ENCODE assay signal across 22 mouse cellular contexts in genomic region chr9:65234734-65235133, GRCm38 (mm10). TPM values are rescaled to one million over a fixed set of nuclear protein-coding genes. Genes with fewer than 3 reads are reported as not detected.
A peak's percentile ranks its signal among the peaks of the same experiment; 100 is the strongest.
DNase-seq lines count a peak whose midpoint lies in the region; ATAC-seq and TF ChIP-seq lines count a peak whose summit lies in the region.
"Had no signal": no experiment of that assay in that cellular context is flagged by ENCODE, and none has a peak within 500 bp of the region (broad histone marks: within the 10 kb centered on the region; RNA-seq: fewer than 3 reads in every experiment).

No protein-coding gene starts in this region.

- H3K9me3 ChIP-seq in heart, embryonic 10.5 days, result no peaks in the 10 kb centered on the region
- no peaks in the 10 kb centered on the region for H3K9me3 ChIP-seq in liver, embryonic 11.5 days (ENCODE audit: control insufficient read depth, low read length)
- H3K9me3 ChIP-seq: G1E had no signal

- H3K4me3 ChIP-seq in heart, embryonic 10.5 days, result no peak overlapping the region
- H3K4me3 ChIP-seq in liver, adult 2 months (ENCODE audit: insufficient read depth, low read depth, low read length), result no peak overlapping the region
- H3K4me3 ChIP-seq in liver, embryonic 11.5 days (ENCODE audit: low read depth, low read length), result no peak overlapping the region

- no peaks in the 10 kb centered on the region for H3K79me2 ChIP-seq in liver, adult 2 months (ENCODE audit: control insufficient read depth, insufficient read depth, low read length)

- peaks cover 13% of the 10 kb centered on the region; the same call in 1 of the 2 replicates for H3K4me1 ChIP-seq in heart, embryonic 10.5 days
- peaks cover 28% of the 10 kb centered on the region for H3K4me1 ChIP-seq in liver, adult 2 months (ENCODE audit: control insufficient read depth, insufficient read depth, low read length)
- 0 out of 2 replicates have a peak, but pooled peaks cover 5% of the 10 kb centered on the region for H3K4me1 ChIP-seq in liver, embryonic 11.5 days (replicated peaks; ENCODE audit: control insufficient read depth, insufficient read depth, low read length)

- peak; percentile 75 for DNase-seq in heart, adult 11 months
- no peak for DNase-seq in heart, postnatal 25 days (ENCODE audit: low spot score)
- peak; percentile 71 for DNase-seq in heart, embryonic 10.5 days (ENCODE audit: low spot score)
- DNase-seq in heart, postnatal 36 days, result no peak
- no peak for DNase-seq in liver, adult 2 months (ENCODE audit: extremely low read depth, low read depth, low spot score)
- DNase-seq in liver, embryonic 11.5 days (ENCODE audit: low spot score), result no peak
- DNase-seq: adrenal gland, adult 2 months; adrenal gland, adult 8-10 months; adrenal gland, postnatal 10 days; adrenal gland, postnatal 14 days; adrenal gland, postnatal 25 days; adrenal gland, postnatal 36 days; B cell, adult 2 months; cerebellum, adult 11 months; cerebellum, adult 11-12 months; cerebellum, adult 18-20 months had no signal

- intact Hi-C loops in heart, postnatal 25 days (cut with DNase I), result no loop called here
- intact Hi-C loops in heart, postnatal 36 days (cut with DNase I), result no loop called here

- peaks cover 38% of the 10 kb centered on the region for H3K36me3 ChIP-seq in heart, embryonic 10.5 days
- peaks cover 24% of the 10 kb centered on the region for H3K36me3 ChIP-seq in liver, adult 2 months (ENCODE audit: control insufficient read depth, insufficient read depth, low read length)
- H3K36me3 ChIP-seq in liver, embryonic 11.5 days (ENCODE audit: control insufficient read depth, insufficient read depth, low read length), result peaks cover 2% of the 10 kb centered on the region; the same call in 1 of the 2 replicates

- no peak for TF ChIP-seq POLR2A in liver, adult 2 months (IDR thresholded peaks at IDR 0.05; ENCODE audit: extremely low read depth, insufficient read depth, low read length)

- no peak overlapping the region for H3K27ac ChIP-seq in heart, embryonic 10.5 days
- peak overlapping the region; percentile 64 for H3K27ac ChIP-seq in liver, adult 2 months (replicated peaks; ENCODE audit: insufficient read depth, low read depth, low read length)
- H3K27ac ChIP-seq in liver, embryonic 11.5 days (ENCODE audit: low read depth, low read length), result no peak overlapping the region

- TF ChIP-seq CTCF in liver, adult 2 months (IDR thresholded peaks at IDR 0.05; ENCODE audit: low read depth, low read length), result no peak

- ATAC-seq in liver, embryonic 11.5 days (replicated peaks; ENCODE audit: low FRiP score), result no peak
- ATAC-seq: activated CD4-positive, CD25-positive, alpha-beta regulatory T cell, adult 4 months; CD4-positive, CD25-positive, alpha-beta regulatory T cell, adult 4 months; Patski had no signal

- H3K4me2 ChIP-seq in liver, embryonic 11.5 days, result no peak overlapping the region

- 74% methylated on average over 3 of the region's 3 CpGs for WGBS in heart, embryonic 10.5 days
- 52% methylated on average over 3 of the region's 3 CpGs for WGBS in liver, adult 2 months
- 67% methylated on average over 3 of the region's 3 CpGs for WGBS in liver, embryonic 11.5 days

- no peaks in the 10 kb centered on the region for H3K27me3 ChIP-seq in heart, embryonic 10.5 days (ENCODE audit: insufficient read depth, poor library complexity, severe bottlenecking)
- no peaks in the 10 kb centered on the region for H3K27me3 ChIP-seq in liver, adult 2 months (ENCODE audit: control insufficient read depth, insufficient read depth, low read length)
- H3K27me3 ChIP-seq in liver, embryonic 11.5 days (replicated peaks; ENCODE audit: control insufficient read depth, insufficient read depth, low read length), result no peaks in the 10 kb centered on the region
- H3K27me3 ChIP-seq: CH12.LX, Patski had no signal

- no peak overlapping the region for H3K9ac ChIP-seq in liver, adult 2 months (ENCODE audit: low read depth, low read length)
- H3K9ac ChIP-seq in liver, embryonic 11.5 days (ENCODE audit: low read depth, low read length), result no peak overlapping the region

RNA-seq across cellular contexts. Expression of gene Cilp, which starts 30.2 kb away (rescaled TPM):
- total RNA-seq in heart, postnatal 25 days (2021), result 1 to 10 TPM; 4.8 to 6.6 TPM
- polyA plus RNA-seq in heart, embryonic 10.5 days (2016; fragmentation: Nextera tagmentation; extraction: Ambion mirVana), result not detected in 2 replicates
- total RNA-seq in heart, postnatal 36 days (2021), result 1 to 10 TPM; 3.9 to 5.6 TPM
- 0.18 and 0.20 TPM in 2 replicates for total RNA-seq in liver, adult 2 months (2014; rRNA removed)
- 0.12 and 0.15 TPM in 2 replicates for polyA plus RNA-seq in liver, adult 2 months (2012; rRNA removed)
- 0.07 and 0.12 TPM in 2 replicates for polyA plus RNA-seq in liver, embryonic 11.5 days (2014; fragmentation: Nextera tagmentation; extraction: Ambion mirVana)
- total RNA-seq: CH12.LX, MEL had no signal
- polyA plus RNA-seq: activated CD4-positive, CD25-positive, alpha-beta regulatory T cell, adult 4 months; CD4-positive, CD25-positive, alpha-beta regulatory T cell, adult 4 months; G1E; Patski had no signal

RNA-seq across cellular contexts. Expression of gene Parp16, which starts 39.6 kb away (rescaled TPM):
- total RNA-seq in heart, postnatal 25 days (2021), result 1 to 10 TPM; 4.2 TPM
- polyA plus RNA-seq in heart, embryonic 10.5 days (2016; fragmentation: Nextera tagmentation; extraction: Ambion mirVana), result 4.8 and 5.8 TPM in 2 replicates
- total RNA-seq in heart, postnatal 36 days (2021), result 1 to 10 TPM; 3.8 to 4.1 TPM
- total RNA-seq in liver, adult 2 months (2014; rRNA removed), result 11.3 and 12.6 TPM in 2 replicates
- polyA plus RNA-seq in liver, adult 2 months (2012; rRNA removed), result 11.4 and 13.6 TPM in 2 replicates
- polyA plus RNA-seq in liver, embryonic 11.5 days (2014; fragmentation: Nextera tagmentation; extraction: Ambion mirVana), result 7.3 and 7.5 TPM in 2 replicates

RNA-seq across cellular contexts. Expression of gene Clpx, which starts 59.3 kb away (rescaled TPM):
- total RNA-seq in heart, postnatal 25 days (2021), result 100 to 1,000 TPM; 101 to 106 TPM
- polyA plus RNA-seq in heart, embryonic 10.5 days (2016; fragmentation: Nextera tagmentation; extraction: Ambion mirVana), result 43.0 and 43.5 TPM in 2 replicates
- 100 to 1,000 TPM; 127 to 134 TPM for total RNA-seq in heart, postnatal 36 days (2021)
- total RNA-seq in liver, adult 2 months (2014; rRNA removed), result 54.0 and 56.1 TPM in 2 replicates
- polyA plus RNA-seq in liver, adult 2 months (2012; rRNA removed), result 39.2 and 62.4 TPM in 2 replicates
- polyA plus RNA-seq in liver, embryonic 11.5 days (2014; fragmentation: Nextera tagmentation; extraction: Ambion mirVana), result 49.3 and 54.5 TPM in 2 replicates

Comparison
In these comparisons a context has a peak if more than half of its experiments do, and no peak if none do; other contexts are left out.
1. DNase-seq: peak in heart, adult 11 months (single experiment) and heart, embryonic 10.5 days (single experiment); none in heart, postnatal 25 days (single experiment), heart, postnatal 36 days (0 of 2), liver, adult 2 months (single experiment) and liver, embryonic 11.5 days (single experiment).